Mouse (Mus musculus): ENCODE results near the gene Zpbp2. TPM values are rescaled to one million over a fixed set of nuclear protein-coding genes. Genes with fewer than 3 reads are reported as not detected.

Gene Zpbp2
- polyA plus RNA-seq, 1 experiment, result 283 TPM

GRCm38 (mm10) chr11:98525140-98525539, 25.8 kb upstream of the Zpbp2 start:
- no peaks in the 10 kb centered on the region for H3K4me1 ChIP-seq (ENCODE audit: control insufficient read depth, insufficient read depth, low read length)
- no peak overlapping the region for H3K4me3 ChIP-seq (ENCODE audit: control insufficient read depth, low read depth, low read length)
- no peak for TF ChIP-seq CTCF (IDR thresholded peaks at IDR 0.05; ENCODE audit: control insufficient read depth, insufficient read depth, insufficient replicate concordance, low read depth, low read length)
- TF ChIP-seq POLR2A (IDR thresholded peaks at IDR 0.05; ENCODE audit: control insufficient read depth, low read depth, low read length), result no peak
- no peaks in the 10 kb centered on the region for H3K36me3 ChIP-seq (ENCODE audit: control insufficient read depth, insufficient read depth, low read length)
- H3K27me3 ChIP-seq (ENCODE audit: control insufficient read depth, insufficient read depth, low read length), result no peaks in the 10 kb centered on the region
- H3K27ac ChIP-seq (ENCODE audit: control insufficient read depth, insufficient read depth, low read depth, low read length), result no peak overlapping the region

- Histone ChIP-seq H3K36me3 (ENCODE audit: control insufficient read depth, insufficient read depth, low read length) (no peaks in the 10 kb centered on the region), H3K27ac (ENCODE audit: control insufficient read depth, insufficient read depth, low read depth, low read length) (no peak overlapping the region), H3K27me3 (ENCODE audit: control insufficient read depth, insufficient read depth, low read length) (no peaks in the 10 kb centered on the region), H3K4me3 (ENCODE audit: control insufficient read depth, low read depth, low read length) (no peak overlapping the region), H3K4me1 (ENCODE audit: control insufficient read depth, insufficient read depth, low read length) (no peaks in the 10 kb centered on the region)
- no peak for TF ChIP-seq POLR2A (IDR thresholded peaks at IDR 0.05; ENCODE audit: control insufficient read depth, low read depth, low read length)
- no peak for TF ChIP-seq CTCF (IDR thresholded peaks at IDR 0.05; ENCODE audit: control insufficient read depth, insufficient read depth, insufficient replicate concordance, low read depth, low read length)
Measured at GRCm38 (mm10) chr11:98526824-98527461, 24.0 kb upstream of the Zpbp2 start.

- no peak overlapping the region for H3K4me3 ChIP-seq (ENCODE audit: control insufficient read depth, low read depth, low read length)
- no peaks in the 10 kb centered on the region for H3K27me3 ChIP-seq (ENCODE audit: control insufficient read depth, insufficient read depth, low read length)
- H3K27ac ChIP-seq (ENCODE audit: control insufficient read depth, insufficient read depth, low read depth, low read length), result no peak overlapping the region
- H3K36me3 ChIP-seq (ENCODE audit: control insufficient read depth, insufficient read depth, low read length), result no peaks in the 10 kb centered on the region
- TF ChIP-seq CTCF (IDR thresholded peaks at IDR 0.05; ENCODE audit: control insufficient read depth, insufficient read depth, insufficient replicate concordance, low read depth, low read length) (no peak), POLR2A (IDR thresholded peaks at IDR 0.05; ENCODE audit: control insufficient read depth, low read depth, low read length) (no peak)
- H3K4me1 ChIP-seq (ENCODE audit: control insufficient read depth, insufficient read depth, low read length), result no peaks in the 10 kb centered on the region
Measured at GRCm38 (mm10) chr11:98537480-98538034, 13.3 kb upstream of the Zpbp2 start.

- Histone ChIP-seq H3K27ac (ENCODE audit: control insufficient read depth, insufficient read depth, low read depth, low read length) (no peak overlapping the region), H3K36me3 (ENCODE audit: control insufficient read depth, insufficient read depth, low read length) (no peaks in the 10 kb centered on the region), H3K4me1 (ENCODE audit: control insufficient read depth, insufficient read depth, low read length) (peaks cover 2% of the 10 kb centered on the region; the same call in 1 of the 2 replicates), H3K4me3 (ENCODE audit: control insufficient read depth, low read depth, low read length) (no peak overlapping the region), H3K27me3 (ENCODE audit: control insufficient read depth, insufficient read depth, low read length) (no peaks in the 10 kb centered on the region)
- TF ChIP-seq POLR2A (IDR thresholded peaks at IDR 0.05; ENCODE audit: control insufficient read depth, low read depth, low read length), result no peak
- TF ChIP-seq CTCF (IDR thresholded peaks at IDR 0.05; ENCODE audit: control insufficient read depth, insufficient read depth, insufficient replicate concordance, low read depth, low read length), result peak; percentile 38; the same call in 1 of the 2 replicates
Measured at GRCm38 (mm10) chr11:98540319-98540718, 10.6 kb upstream of the Zpbp2 start.

- Histone ChIP-seq H3K27ac (ENCODE audit: control insufficient read depth, insufficient read depth, low read depth, low read length) (no peak overlapping the region), H3K4me1 (ENCODE audit: control insufficient read depth, insufficient read depth, low read length) (peaks cover 9% of the 10 kb centered on the region), H3K4me3 (ENCODE audit: control insufficient read depth, low read depth, low read length) (no peak overlapping the region), H3K36me3 (ENCODE audit: control insufficient read depth, insufficient read depth, low read length) (no peaks in the 10 kb centered on the region), H3K27me3 (ENCODE audit: control insufficient read depth, insufficient read depth, low read length) (no peaks in the 10 kb centered on the region; the same call in 1 of the 2 replicates)
- TF ChIP-seq CTCF (IDR thresholded peaks at IDR 0.05; ENCODE audit: control insufficient read depth, insufficient read depth, insufficient replicate concordance, low read depth, low read length) (no peak), POLR2A (IDR thresholded peaks at IDR 0.05; ENCODE audit: control insufficient read depth, low read depth, low read length) (no peak)
Measured at GRCm38 (mm10) chr11:98542553-98542952, 8.3 kb upstream of the Zpbp2 start.

GRCm38 (mm10) chr11:98543414-98543813, 7.5 kb upstream of the Zpbp2 start:
- Histone ChIP-seq H3K27me3 (ENCODE audit: control insufficient read depth, insufficient read depth, low read length) (no peaks in the 10 kb centered on the region; the same call in 1 of the 2 replicates), H3K36me3 (ENCODE audit: control insufficient read depth, insufficient read depth, low read length) (no peaks in the 10 kb centered on the region), H3K4me3 (ENCODE audit: control insufficient read depth, low read depth, low read length) (no peak overlapping the region), H3K4me1 (ENCODE audit: control insufficient read depth, insufficient read depth, low read length) (peaks cover 9% of the 10 kb centered on the region), H3K27ac (ENCODE audit: control insufficient read depth, insufficient read depth, low read depth, low read length) (no peak overlapping the region)
- TF ChIP-seq POLR2A (IDR thresholded peaks at IDR 0.05; ENCODE audit: control insufficient read depth, low read depth, low read length) (no peak), CTCF (IDR thresholded peaks at IDR 0.05; ENCODE audit: control insufficient read depth, insufficient read depth, insufficient replicate concordance, low read depth, low read length) (no peak)

- peak overlapping the region; percentile 63; the same call in 1 of the 2 replicates for H3K4me3 ChIP-seq (ENCODE audit: control insufficient read depth, low read depth, low read length)
- peaks cover 9% of the 10 kb centered on the region for H3K4me1 ChIP-seq (ENCODE audit: control insufficient read depth, insufficient read depth, low read length)
- no peak overlapping the region for H3K27ac ChIP-seq (ENCODE audit: control insufficient read depth, insufficient read depth, low read depth, low read length)
- no peaks in the 10 kb centered on the region; the same call in 1 of the 2 replicates for H3K27me3 ChIP-seq (ENCODE audit: control insufficient read depth, insufficient read depth, low read length)
- no peaks in the 10 kb centered on the region for H3K36me3 ChIP-seq (ENCODE audit: control insufficient read depth, insufficient read depth, low read length)
- TF ChIP-seq CTCF (IDR thresholded peaks at IDR 0.05; ENCODE audit: control insufficient read depth, insufficient read depth, insufficient replicate concordance, low read depth, low read length), result no peak
- TF ChIP-seq POLR2A (IDR thresholded peaks at IDR 0.05; ENCODE audit: control insufficient read depth, low read depth, low read length), result no peak
Measured at GRCm38 (mm10) chr11:98544890-98545677, 5.8 kb upstream of the Zpbp2 start.

Measured in testis, adult 2 months (tissue).